Mouse (Mus musculus): ENCODE measurements at regions not wholly inside any gene's neighbourhood (a gene's known extent, or its start where the extent isn't known, plus 50 kb on each side); places are given as distances from the start of the nearest gene placed in this dataset.

DNA sequence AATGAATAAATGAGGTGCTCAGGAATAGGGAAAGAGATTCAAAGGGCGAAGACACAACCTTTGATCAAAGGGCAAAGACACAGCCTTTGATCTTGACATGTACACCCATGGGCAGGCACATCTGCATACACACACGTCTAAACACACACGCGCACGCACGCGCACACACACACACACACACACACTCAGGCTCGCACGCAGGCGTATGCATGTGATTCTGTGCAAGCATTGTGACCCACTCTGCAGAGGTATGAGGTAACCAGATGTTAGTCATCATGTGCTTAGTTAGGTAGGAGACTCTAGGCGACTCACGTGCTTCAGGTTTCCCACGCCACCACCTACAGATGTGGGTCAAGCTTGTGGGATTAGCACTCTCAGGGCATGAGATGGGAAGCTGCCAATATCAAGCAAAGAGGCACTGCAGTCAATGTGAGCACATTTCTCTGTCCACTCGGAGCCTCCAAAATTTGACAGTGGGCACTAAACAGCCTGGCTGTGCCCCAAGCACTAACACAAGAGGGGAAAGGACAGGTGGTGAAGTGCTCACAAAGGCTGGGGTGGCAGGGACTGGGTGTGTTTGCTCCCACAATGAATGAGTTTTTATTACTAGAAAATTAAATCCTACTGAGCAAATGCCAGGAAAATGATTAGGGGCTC lies 123.3 kb upstream of the Slc44a1 start:
- DNase-seq = no peak
- H3K4me3 ChIP-seq = no peak overlapping the region
- no peak overlapping the region for H3K27ac ChIP-seq
- intact Hi-C loops (cut with DNase I) = no loop called here
- TF ChIP-seq CTCF (IDR thresholded peaks at IDR 0.05) = no peak

DNA sequence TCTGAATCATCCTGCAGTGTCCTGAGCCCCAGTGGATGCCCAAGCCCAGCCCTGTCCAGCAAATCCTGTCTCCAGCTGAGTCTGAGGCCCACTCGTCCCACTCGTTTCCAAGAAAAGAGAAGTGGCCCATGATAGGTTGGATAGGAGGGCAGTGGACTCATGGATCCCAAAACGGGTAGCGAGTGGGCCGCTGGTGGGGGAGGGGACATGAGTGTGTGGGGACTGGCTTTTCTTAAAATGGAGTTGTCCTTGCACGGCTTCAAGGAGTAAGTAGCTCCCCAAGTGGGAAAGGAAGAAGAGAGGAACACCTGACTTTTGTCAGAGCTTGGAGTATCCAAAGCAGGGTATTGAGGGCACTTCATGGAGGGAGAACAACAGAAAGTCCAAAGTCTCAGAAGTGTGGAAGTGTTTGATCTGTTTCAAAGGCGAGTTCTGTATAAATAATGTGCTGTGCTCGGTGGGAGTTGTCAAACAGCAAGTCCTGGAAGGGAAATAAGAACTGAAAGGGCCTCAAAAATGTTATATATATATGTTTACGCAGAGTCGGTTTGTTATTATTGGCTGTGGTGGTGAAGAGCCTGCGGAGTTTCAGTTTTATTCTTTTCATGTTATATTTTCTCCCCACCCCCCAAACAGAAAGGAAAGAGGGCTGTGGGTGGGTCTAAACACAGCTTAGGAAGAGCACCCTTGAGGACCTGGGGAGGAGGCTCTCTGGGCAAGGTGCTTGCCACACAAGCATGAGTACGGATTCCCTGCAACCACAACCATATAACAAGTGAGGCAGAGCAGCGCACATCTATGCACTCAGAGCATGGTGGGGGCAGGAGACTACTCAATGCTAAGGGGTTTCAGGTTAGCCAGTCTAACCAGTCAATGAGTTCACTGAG lies 124.1 kb upstream of the Slc44a1 start:
- no peak for TF ChIP-seq CTCF (IDR thresholded peaks at IDR 0.05)
- intact Hi-C loops (cut with DNase I) = no loop called here
- Histone ChIP-seq H3K4me3 (no peak overlapping the region), H3K27ac (peak overlapping the region; percentile 41)
- no peak for DNase-seq

- no peak for TF ChIP-seq CTCF (IDR thresholded peaks at IDR 0.05)
- Histone ChIP-seq H3K4me3 (no peak overlapping the region), H3K27ac (peak overlapping the region; percentile 41)
- DNase-seq = peak; percentile 40
- intact Hi-C loops (cut with DNase I) = no loop called here
These were observed 124.9 kb upstream of the Slc44a1 start for GRCm38 (mm10) chr4:53315121-53315875.

DNA sequence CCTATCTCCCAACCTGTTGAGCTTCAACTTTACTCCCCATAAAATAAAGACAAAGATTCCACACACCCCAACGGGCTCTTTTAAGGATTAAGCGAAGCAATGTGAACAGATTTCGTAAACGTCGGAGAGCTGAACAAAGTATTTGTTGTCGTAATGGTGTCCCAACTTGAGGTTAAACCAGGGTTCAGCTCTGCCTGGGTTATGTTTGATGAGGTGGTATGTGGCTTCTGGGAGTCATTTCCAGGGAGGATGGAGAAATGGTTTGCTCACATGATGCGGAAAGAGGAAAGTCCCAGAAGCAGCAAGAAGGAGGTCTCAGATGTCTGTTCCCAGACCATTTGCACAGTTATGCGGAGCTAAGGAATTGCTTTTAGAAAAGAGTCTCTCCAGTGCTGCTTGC lies 126.1 kb upstream of the Slc44a1 start:
- intact Hi-C loops (cut with DNase I) = no loop called here

DNA sequence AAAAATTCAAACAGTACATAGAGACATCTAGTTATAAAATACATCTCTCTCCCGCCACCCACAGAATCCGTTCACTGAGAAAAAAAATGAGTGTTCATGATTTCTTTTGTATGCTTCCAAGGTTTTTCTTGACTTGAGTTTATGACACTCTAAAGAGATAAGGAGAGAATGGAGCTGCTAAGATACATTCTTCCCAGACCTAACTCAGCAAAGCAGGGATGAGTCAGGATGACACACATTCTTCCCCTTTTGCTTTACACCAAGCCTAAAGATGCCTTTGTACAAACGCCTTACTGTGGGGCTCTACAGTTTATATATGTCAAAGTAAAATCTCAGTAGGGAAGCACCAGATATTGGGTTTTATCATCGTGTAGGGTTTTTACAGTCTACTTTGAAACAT lies 133.1 kb upstream of the Slc44a1 start:
- intact Hi-C loops (cut with DNase I) = no loop called here
- no peak for DNase-seq
- TF ChIP-seq CTCF (IDR thresholded peaks at IDR 0.05) = no peak
- no peak overlapping the region for H3K4me3 ChIP-seq
- no peak overlapping the region for H3K27ac ChIP-seq

More for the DNA sequence above, 126.1 kb upstream of the Slc44a1 start:
- DNase-seq = no peak
- Histone ChIP-seq H3K27ac (no peak overlapping the region), H3K4me3 (no peak overlapping the region)
- TF ChIP-seq CTCF (IDR thresholded peaks at IDR 0.05) = no peak

DNA sequence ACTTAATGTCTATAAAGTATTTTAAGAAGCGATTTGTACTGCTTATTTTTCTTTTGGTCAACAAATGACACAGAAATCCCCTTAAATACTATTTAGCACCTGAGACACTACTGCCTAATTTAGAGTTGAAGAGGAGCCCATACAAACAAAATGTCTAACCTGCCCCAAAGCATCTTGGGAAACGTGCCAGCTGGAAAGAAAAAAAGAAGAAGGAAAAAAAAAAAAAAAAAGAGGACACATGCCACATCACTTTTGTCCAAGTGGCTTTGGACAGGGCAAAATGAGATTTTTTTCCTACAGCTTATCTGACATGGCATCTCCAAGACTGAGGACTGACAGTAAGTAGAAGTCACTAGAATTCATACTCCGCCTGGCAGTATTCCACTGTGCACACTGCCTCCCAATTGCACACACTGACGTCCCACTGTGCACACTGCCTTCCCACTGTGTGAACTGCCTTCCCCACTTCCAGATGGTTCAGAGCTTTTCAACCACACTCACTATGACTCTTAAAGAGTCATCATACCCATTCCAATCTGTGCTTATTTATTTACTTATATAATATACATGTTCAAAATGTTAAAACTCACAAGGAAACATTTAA lies 135.3 kb upstream of the Slc44a1 start:
- DNase-seq = no peak
- intact Hi-C loops (cut with DNase I) = no loop called here
- Histone ChIP-seq H3K27ac (no peak overlapping the region), H3K4me3 (no peak overlapping the region)
- no peak for TF ChIP-seq CTCF (IDR thresholded peaks at IDR 0.05)

GRCm38 (mm10) chr4:53304290-53304654 lies 135.9 kb upstream of the Slc44a1 start:
- intact Hi-C loops (cut with DNase I) = no loop called here
- no peak for TF ChIP-seq CTCF (IDR thresholded peaks at IDR 0.05)
- H3K27ac ChIP-seq = peak overlapping the region; percentile 24; the same call in 1 of the 2 replicates
- no peak overlapping the region for H3K4me3 ChIP-seq
- DNase-seq = no peak

DNA sequence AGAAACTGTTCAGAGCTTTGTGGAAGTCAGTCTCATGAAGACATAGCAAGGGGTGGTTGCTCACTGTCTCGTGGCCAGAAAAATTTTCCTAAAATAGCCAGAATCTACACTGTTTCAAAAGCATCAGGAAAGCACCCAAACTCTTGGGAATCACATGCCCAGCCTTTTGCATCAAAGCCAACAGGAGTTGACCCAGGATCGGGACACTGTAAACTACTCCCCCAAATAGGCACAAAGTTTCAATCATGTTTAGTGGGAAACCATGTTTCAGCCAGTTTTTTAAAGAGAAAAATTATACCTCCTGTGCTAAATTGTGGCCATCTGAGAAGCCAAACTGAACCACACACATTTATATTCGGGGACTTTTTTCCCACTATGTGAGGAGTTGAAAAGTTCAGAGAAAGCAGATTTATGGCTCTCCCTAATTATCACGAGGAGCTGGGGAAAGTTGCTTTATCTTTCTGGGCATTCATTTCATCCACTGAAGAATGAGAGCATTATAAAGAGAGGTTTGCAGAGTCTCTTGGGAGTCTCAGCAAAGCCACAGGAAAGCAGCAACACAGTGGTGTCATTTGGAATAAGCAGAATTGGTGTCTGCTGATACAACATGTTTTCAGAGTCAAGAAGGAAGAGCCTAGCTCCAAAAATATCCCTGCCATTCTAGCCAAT lies 136.5 kb upstream of the Slc44a1 start:
- TF ChIP-seq CTCF (IDR thresholded peaks at IDR 0.05) = no peak
- Histone ChIP-seq H3K27ac (peak overlapping the region; percentile 24; the same call in 1 of the 2 replicates), H3K4me3 (no peak overlapping the region)
- no peak for DNase-seq
- intact Hi-C loops (cut with DNase I) = no loop called here

GRCm38 (mm10) chr4:53297975-53298374 lies 138.3 kb upstream of the Abca1 start:
- DNase-seq = no peak
- no peak for TF ChIP-seq CTCF (IDR thresholded peaks at IDR 0.05)
- Histone ChIP-seq H3K4me3 (no peak overlapping the region), H3K27ac (no peak overlapping the region)
- intact Hi-C loops (cut with DNase I) = no loop called here

- no peak for TF ChIP-seq CTCF (IDR thresholded peaks at IDR 0.05)
- Histone ChIP-seq H3K27ac (no peak overlapping the region), H3K4me3 (no peak overlapping the region)
- DNase-seq = no peak
- intact Hi-C loops (cut with DNase I) = no loop called here
These were observed 132.9 kb upstream of the Abca1 start for GRCm38 (mm10) chr4:53292606-53293005.

DNA sequence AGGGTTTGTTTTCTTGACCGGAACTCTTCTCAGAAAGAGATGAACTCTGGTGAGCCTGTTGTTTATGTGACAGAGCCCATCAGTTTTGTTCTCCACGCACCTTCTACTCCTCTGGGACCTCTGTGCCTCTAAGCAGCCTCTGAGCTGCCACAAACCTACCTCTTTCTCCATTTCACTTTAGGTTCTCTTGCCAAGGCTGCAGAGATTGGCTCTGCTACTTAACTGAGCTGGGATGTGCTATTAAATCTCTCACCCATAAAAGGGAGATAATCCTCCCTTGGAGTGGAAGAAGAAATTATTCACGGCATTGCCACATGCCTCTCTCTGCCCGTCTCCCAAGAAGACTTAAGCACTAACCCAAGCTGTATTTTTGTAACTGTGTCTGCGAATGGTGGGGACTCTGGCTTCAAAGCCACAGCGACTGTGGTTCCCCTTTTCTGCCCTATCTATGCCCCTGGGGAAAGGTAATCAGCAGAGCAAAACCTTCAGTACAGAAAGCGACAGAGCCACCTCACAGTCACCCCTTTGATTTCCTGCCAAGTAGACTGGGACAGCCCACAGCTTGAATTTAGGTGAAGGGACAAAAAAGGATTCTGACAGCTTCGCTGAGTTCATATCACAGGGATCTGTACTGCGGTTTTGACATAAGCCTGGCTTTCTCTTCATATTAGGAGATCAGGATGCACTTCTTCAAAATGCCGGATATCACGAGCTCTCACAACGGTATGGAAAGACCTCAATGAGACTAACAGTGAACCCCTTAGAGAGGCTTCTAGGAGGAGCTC lies 118.2 kb upstream of the Abca1 start:
- Histone ChIP-seq H3K27ac (peak overlapping the region; percentile 48; the same call in 1 of the 2 replicates), H3K4me3 (peak overlapping the region; percentile 42)
- intact Hi-C loops (cut with DNase I) = loop anchor here (5.0 kb wide), 1 partner anchor 74 kb away; no protein-coding TSS in a partner anchor
- no peak for TF ChIP-seq CTCF (IDR thresholded peaks at IDR 0.05)
- DNase-seq = peak; percentile 27
